Mouse (Mus musculus): ENCODE data around the gene Iqschfp.

- TF ChIP-seq EP300 (IDR thresholded peaks at IDR 0.05; ENCODE audit: low read depth), result no peak
- no peak for TF ChIP-seq CTCF (IDR thresholded peaks at IDR 0.05; ENCODE audit: low read depth)
Observed at GRCm38 (mm10) chr3:68632714-68633113, 740.7 kb downstream of the Iqschfp start.
